Mouse (Mus musculus): ENCODE results near the gene Ppm1j.

Gene Ppm1j

DNA sequence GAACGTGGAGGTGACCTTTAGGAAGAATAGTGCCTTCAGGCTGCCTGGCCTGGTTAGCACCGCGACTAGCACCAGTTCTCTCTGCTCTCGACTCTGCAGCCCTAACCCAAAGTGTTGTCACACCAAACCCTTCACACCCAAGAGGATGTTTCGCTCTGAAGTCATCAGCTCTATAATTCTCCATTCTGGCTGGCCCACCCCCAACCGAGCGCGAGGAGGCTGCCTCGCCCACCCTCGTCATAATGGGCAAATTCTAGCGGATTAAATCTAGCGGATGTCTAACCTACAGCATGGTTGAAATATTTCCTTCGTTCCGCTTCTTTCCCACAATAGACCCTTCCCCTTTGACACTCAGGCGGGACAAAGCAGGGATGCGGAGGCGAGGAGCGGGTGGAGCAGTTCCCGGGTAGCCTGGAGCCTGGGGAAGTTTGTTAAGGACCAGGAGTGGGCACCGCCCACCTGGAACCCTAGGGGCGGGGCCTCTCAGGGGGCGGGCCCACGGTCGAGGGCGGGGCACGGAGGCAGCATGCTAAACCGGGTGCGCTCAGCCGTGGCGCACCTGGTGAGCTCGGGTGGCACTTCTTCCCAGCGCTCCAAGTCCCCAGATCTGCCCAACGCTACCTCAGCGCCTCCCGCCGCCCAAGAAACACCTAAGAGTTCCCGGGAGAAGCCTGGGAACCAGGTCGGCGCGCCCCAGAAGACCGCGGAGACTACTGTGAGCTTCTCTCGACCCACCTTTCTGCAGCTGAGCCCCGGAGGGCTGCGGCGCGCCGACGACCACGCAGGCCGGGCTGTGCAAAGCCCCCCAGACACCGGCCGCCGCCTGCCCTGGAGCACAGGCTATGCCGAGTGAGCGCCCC is at the start of gene Ppm1j:
Ppm1j (plus strand) TSS at position 496 of the 860 bp plus-strand sequence.
- in situ Hi-C loops (cut with MboI; ENCODE audit: low pct_unique_long_range_greater_than_20kb in 1 of 2, low sequenced_read_pairs in 2 of 2, unreplicated experiment in 1 of 2), result loop anchor here in 1 of 2 experiments (25.0 kb wide), 1 partner anchor 182 kb away; the partner anchor contains the start of gene Wnt2b

- in situ Hi-C loops (cut with MboI; ENCODE audit: low pct_unique_long_range_greater_than_20kb in 1 of 2, low sequenced_read_pairs in 2 of 2, unreplicated experiment in 1 of 2), result no loop called here
Measured at GRCm38 (mm10) chr3:104732907-104733306, 47.9 kb upstream of the Ppm1j start.

- in situ Hi-C loops (cut with MboI; ENCODE audit: low pct_unique_long_range_greater_than_20kb in 1 of 2, low sequenced_read_pairs in 2 of 2, unreplicated experiment in 1 of 2), result no loop called here
Measured at GRCm38 (mm10) chr3:104734654-104735053, 46.2 kb upstream of the Ppm1j start.

DNA sequence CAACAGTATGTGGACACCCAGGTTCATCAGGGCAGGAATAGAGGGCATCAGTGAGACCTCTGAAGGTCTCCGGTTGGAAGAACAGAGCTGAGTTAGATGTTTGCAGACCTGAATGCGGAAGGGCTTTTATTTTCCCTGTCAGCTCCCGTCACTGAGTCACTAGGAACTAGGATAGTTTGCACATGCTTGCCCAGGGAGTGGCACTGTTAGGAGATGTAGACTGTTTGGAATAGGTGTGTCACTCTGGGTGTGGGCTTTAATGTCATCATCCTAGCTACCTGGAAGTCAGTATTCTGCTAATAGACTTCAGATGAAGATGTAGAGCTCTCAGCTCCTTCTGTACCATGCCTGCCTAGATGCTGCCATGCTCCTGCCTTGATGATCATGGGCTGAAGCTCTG is 38.9 kb upstream of the Ppm1j start:
- in situ Hi-C loops (cut with MboI; ENCODE audit: low pct_unique_long_range_greater_than_20kb in 1 of 2, low sequenced_read_pairs in 2 of 2, unreplicated experiment in 1 of 2), result no loop called here

DNA sequence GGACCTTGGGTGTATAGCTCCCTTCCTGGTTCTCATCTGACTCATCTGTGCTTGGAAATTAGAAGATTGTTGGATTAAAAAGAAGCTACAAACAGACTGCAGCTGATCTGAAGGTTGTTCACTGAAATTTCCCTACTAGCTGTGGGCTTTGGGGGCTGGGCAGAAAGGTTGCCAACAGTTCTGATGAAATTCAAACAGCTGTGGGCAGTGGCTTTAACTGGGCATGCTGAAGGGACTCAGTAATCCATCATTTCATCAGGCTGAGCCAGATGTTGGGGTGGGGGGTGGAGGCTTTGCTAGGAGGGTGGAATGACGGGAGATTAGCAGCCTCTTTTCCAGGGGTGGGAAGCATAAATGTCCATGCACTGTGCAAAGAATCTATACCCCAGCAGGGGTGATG is 37.7 kb upstream of the Ppm1j start:
- in situ Hi-C loops (cut with MboI; ENCODE audit: low pct_unique_long_range_greater_than_20kb in 1 of 2, low sequenced_read_pairs in 2 of 2, unreplicated experiment in 1 of 2), result no loop called here

DNA sequence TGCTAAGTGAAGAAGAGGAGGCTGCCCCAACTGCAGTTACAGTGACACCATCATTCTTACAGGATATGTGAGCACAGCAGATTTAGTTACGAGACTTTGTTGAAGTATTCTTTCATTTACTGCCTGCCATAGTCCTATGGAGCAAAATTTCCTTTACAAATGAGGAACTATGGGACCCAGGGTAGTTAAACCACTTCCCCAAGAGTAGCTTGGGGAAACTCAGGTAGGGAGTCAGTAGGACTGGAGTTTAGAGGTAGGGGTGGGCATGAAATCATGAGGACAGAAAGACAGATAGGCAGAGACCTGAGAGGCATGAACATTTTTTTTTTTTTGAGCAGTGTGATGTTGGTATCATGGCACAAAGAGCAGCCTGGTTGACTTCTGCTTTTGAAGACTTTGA is 37.0 kb upstream of the Ppm1j start:
- in situ Hi-C loops (cut with MboI; ENCODE audit: low pct_unique_long_range_greater_than_20kb in 1 of 2, low sequenced_read_pairs in 2 of 2, unreplicated experiment in 1 of 2), result no loop called here

- in situ Hi-C loops (cut with MboI; ENCODE audit: low pct_unique_long_range_greater_than_20kb in 1 of 2, low sequenced_read_pairs in 2 of 2, unreplicated experiment in 1 of 2), result loop anchor here in 1 of 2 experiments (25.0 kb wide), 1 partner anchor 309 kb away; the partner anchor contains the start of genes 4930564D02Rik and Cttnbp2nl
Measured at GRCm38 (mm10) chr3:104752845-104753244, 28.0 kb upstream of the Ppm1j start.

DNA sequence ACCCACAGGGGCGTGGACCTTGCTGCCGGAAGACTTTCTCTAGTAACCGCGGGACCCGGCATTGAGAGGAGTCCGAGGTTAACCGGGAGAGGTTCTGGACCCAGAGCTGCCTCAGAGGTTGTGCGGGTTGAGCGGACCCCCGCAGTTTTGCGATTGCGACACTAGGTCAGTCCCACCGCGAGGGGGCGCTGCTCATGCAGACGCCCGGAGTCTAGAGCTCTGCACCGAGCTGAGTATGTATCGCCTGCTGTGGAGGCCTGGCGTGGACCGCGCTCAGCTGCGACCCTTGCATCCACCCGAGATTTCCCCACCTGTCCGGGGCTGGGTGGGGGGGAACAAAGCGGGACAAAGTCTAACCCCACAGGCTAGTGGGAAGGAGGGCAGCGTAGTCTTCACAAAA is 22.4 kb upstream of the Ppm1j start:
- in situ Hi-C loops (cut with MboI; ENCODE audit: low pct_unique_long_range_greater_than_20kb in 1 of 2, low sequenced_read_pairs in 2 of 2, unreplicated experiment in 1 of 2), result loop anchor here in 1 of 2 experiments (25.0 kb wide), 1 partner anchor 304 kb away; the partner anchor contains the start of genes 4930564D02Rik and Cttnbp2nl

GRCm38 (mm10) chr3:104758869-104759268 is 22.0 kb upstream of the Ppm1j start:
- in situ Hi-C loops (cut with MboI; ENCODE audit: low pct_unique_long_range_greater_than_20kb in 1 of 2, low sequenced_read_pairs in 2 of 2, unreplicated experiment in 1 of 2), result loop anchor here in 1 of 2 experiments (25.0 kb wide), 1 partner anchor 303 kb away; the partner anchor contains the start of genes 4930564D02Rik and Cttnbp2nl

DNA sequence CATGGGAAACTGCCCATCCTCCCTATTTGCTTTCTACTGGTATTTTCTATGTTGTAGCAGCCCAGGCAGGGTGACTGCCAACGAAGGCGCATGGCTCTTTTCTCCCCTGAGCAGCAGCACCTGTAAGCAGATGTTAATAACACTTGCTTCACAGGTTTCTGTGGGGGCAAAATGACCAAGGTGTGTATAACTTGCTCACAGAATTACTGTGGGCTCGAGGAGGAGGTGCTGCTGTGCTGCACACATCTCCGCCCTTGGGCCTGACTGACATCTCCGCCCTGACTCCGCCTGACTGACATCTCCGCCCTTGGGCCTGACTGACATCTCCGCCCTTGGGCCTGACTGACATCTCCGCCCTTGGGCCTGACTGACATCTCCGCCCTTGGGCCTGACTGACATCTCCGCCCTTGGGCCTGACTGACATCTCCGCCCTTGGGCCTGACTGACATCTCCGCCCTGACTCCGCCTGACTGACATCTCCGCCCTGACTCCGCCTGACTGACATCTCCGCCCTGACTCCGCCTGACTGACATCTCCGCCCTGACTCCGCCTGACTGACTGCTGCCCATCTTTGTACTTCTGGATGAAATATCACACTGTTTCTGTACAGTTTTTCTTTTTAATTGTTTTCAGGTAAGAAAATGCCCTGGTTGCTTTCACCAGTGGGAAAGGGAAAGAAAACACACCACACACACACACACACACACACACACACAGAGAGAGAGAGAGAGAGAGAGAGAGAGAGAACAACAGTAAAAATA is 18.6 kb upstream of the Ppm1j start:
- in situ Hi-C loops (cut with MboI; ENCODE audit: low pct_unique_long_range_greater_than_20kb in 1 of 2, low sequenced_read_pairs in 2 of 2, unreplicated experiment in 1 of 2), result loop anchor here in 1 of 2 experiments (25.0 kb wide), 1 partner anchor 300 kb away; the partner anchor contains the start of genes 4930564D02Rik and Cttnbp2nl

GRCm38 (mm10) chr3:104765021-104765420 is 15.8 kb upstream of the Ppm1j start:
- in situ Hi-C loops (cut with MboI; ENCODE audit: low pct_unique_long_range_greater_than_20kb in 1 of 2, low sequenced_read_pairs in 2 of 2, unreplicated experiment in 1 of 2), result loop anchor here in 1 of 2 experiments (25.0 kb wide), 1 partner anchor 297 kb away; the partner anchor contains the start of genes 4930564D02Rik and Cttnbp2nl

DNA sequence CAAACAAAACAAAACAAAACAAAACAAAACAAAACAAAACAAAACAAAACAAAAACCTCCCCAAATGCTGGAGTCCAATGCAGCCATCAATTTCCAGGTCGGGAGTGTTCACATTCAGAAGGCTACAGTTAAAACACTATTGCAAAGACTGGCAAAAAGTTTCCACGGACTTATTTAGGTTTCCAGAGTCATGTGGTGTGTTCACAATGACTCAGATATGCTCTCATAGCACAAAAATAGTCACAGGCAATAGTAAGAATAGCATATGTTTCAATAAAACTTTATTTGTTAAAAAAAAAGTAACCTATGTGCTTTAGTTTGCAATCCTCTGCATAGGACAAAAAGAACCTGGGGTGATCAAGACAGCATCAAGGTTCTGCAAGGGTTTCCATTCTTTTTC is 13.7 kb upstream of the Ppm1j start:
- in situ Hi-C loops (cut with MboI; ENCODE audit: low pct_unique_long_range_greater_than_20kb in 1 of 2, low sequenced_read_pairs in 2 of 2, unreplicated experiment in 1 of 2), result loop anchor here in 1 of 2 experiments (25.0 kb wide), 1 partner anchor 295 kb away; the partner anchor contains the start of genes 4930564D02Rik and Cttnbp2nl

- in situ Hi-C loops (cut with MboI; ENCODE audit: low pct_unique_long_range_greater_than_20kb in 1 of 2, low sequenced_read_pairs in 2 of 2, unreplicated experiment in 1 of 2), result loop anchor here in 1 of 2 experiments (25.0 kb wide), 1 partner anchor 295 kb away; the partner anchor contains the start of genes 4930564D02Rik and Cttnbp2nl
Measured at GRCm38 (mm10) chr3:104767716-104768115, 13.1 kb upstream of the Ppm1j start.

DNA sequence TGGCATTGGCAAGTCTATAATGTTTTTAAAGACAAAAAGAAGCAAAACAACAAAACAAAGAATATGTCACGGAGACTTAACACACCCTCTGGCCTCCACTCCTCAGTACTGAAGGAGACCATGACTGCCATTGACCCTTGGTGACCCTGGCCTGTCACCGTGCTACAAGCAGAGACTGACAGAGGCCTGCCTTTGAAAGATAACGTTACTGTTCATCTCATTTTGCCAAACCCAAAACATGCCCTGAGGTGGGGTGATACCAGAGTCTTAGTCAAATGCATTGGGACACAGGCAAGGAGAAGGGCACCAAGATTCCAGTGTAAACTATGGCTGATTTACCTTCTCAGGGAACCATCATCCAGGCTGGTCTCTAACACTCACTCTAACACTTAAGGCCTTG is 11.7 kb upstream of the Ppm1j start:
- in situ Hi-C loops (cut with MboI; ENCODE audit: low pct_unique_long_range_greater_than_20kb in 1 of 2, low sequenced_read_pairs in 2 of 2, unreplicated experiment in 1 of 2), result loop anchor here in 1 of 2 experiments (25.0 kb wide), 1 partner anchor 293 kb away; the partner anchor contains the start of genes 4930564D02Rik and Cttnbp2nl

GRCm38 (mm10) chr3:104770035-104770434 is 10.8 kb upstream of the Ppm1j start:
- in situ Hi-C loops (cut with MboI; ENCODE audit: low pct_unique_long_range_greater_than_20kb in 1 of 2, low sequenced_read_pairs in 2 of 2, unreplicated experiment in 1 of 2), result loop anchor here (5.0 to 25.0 kb wide), 3 partner anchors 195 to 292 kb away; partner anchors contain the start of genes 4930564D02Rik (in 1 of the 2), Cttnbp2nl (in 1 of the 2) and Wnt2b (in 1 of the 2)

- in situ Hi-C loops (cut with MboI; ENCODE audit: low pct_unique_long_range_greater_than_20kb in 1 of 2, low sequenced_read_pairs in 2 of 2, unreplicated experiment in 1 of 2), result loop anchor here (5.0 to 25.0 kb wide), 3 partner anchors 194 to 291 kb away; partner anchors contain the start of genes 4930564D02Rik (in 1 of the 2), Cttnbp2nl (in 1 of the 2) and Wnt2b (in 1 of the 2)
Measured at GRCm38 (mm10) chr3:104770918-104771317, 9.9 kb upstream of the Ppm1j start.

- in situ Hi-C loops (cut with MboI; ENCODE audit: low pct_unique_long_range_greater_than_20kb in 1 of 2, low sequenced_read_pairs in 2 of 2, unreplicated experiment in 1 of 2), result loop anchor here (5.0 to 25.0 kb wide), 3 partner anchors 193 to 291 kb away; partner anchors contain the start of genes 4930564D02Rik (in 1 of the 2), Cttnbp2nl (in 1 of the 2) and Wnt2b (in 1 of the 2)
Measured at GRCm38 (mm10) chr3:104771460-104771859, 9.4 kb upstream of the Ppm1j start.

DNA sequence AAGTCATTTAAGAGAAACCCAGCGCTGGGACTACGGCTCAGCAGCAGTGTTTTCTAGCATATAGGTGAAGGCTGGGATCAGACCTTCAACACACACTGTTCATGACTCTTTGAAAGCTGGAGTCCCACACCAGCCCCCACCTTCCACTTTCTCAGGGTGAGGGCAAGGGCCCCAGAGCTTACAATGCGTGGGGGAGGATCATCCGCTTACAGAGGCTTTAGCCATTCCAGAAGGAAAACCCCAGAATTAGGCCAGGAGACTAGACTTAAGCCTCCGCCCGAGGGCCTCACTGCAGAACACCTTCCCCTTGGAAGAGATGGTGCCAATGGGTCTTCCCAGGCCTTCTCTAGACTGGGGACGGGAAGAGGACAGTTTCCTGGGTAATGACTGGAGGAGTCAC is 7.6 kb upstream of the Ppm1j start:
- in situ Hi-C loops (cut with MboI; ENCODE audit: low pct_unique_long_range_greater_than_20kb in 1 of 2, low sequenced_read_pairs in 2 of 2, unreplicated experiment in 1 of 2), result loop anchor here (5.0 to 25.0 kb wide), 3 partner anchors 192 to 289 kb away; partner anchors contain the start of genes 4930564D02Rik (in 1 of the 2), Cttnbp2nl (in 1 of the 2) and Wnt2b (in 1 of the 2)

Data from mouse embryonic stem cell (cell line).